Mouse (Mus musculus) lung, embryonic 15.5 days (tissue): ENCODE data around the gene Castor2. TPM values are rescaled to one million over a fixed set of nuclear protein-coding genes. Genes with fewer than 3 reads are reported as not detected.

Experiments
- ATAC-seq: fragments of 200-750 bp; cut with Nextera tagmentation; 2 replicates; pipeline ENCODE4 v1.8.0; 2017; ENCODE audit warnings: moderate number of reproducible peaks, borderline replicate concordance; ENCODE audit not compliant: low FRiP score, low TSS enrichment; ENCODE audit errors: extremely low read depth
- H3K27ac ChIP-seq: fragments of 300-500 bp; sonication (generic); 2 replicates; pipeline ENCODE4 v1.5.1; 2015; ENCODE audit warnings: moderate library complexity, mild to moderate bottlenecking, inconsistent platforms
- H3K27me3 ChIP-seq: fragments of 300-500 bp; sonication (generic); 2 replicates; pipeline ENCODE4 v1.6.1; 2015; ENCODE audit warnings: inconsistent platforms
- H3K36me3 ChIP-seq: fragments of 300-500 bp; sonication (generic); 2 replicates; pipeline ENCODE4 v1.6.1; 2015; ENCODE audit warnings: inconsistent platforms
- H3K4me1 ChIP-seq: fragments of 300-500 bp; sonication (generic); 2 replicates; pipeline ENCODE4 v1.6.1; 2015; ENCODE audit warnings: inconsistent platforms
- H3K4me2 ChIP-seq: fragments of 300-500 bp; sonication (generic); 2 replicates; pipeline ENCODE4 v1.6.1; 2015; ENCODE audit warnings: inconsistent platforms, mild to moderate bottlenecking, moderate library complexity
- H3K4me3 ChIP-seq: fragments of 300-500 bp; sonication (generic); 2 replicates; pipeline ENCODE4 v1.5.1; 2015; ENCODE audit warnings: mild to moderate bottlenecking, inconsistent platforms
- H3K9ac ChIP-seq: fragments of 300-500 bp; sonication (generic); 2 replicates; pipeline ENCODE4 v1.6.1; 2015; ENCODE audit warnings: inconsistent platforms
- H3K9me3 ChIP-seq: fragments of 300-500 bp; sonication (generic); 2 replicates; pipeline ENCODE4 v1.6.1; 2016; ENCODE audit warnings: inconsistent platforms
- WGBS: fragments of 180-500 bp; shearing (Covaris S2); methylation state at CpG from one replicate; pipeline ENCODE4 v1.1.7; 2015; 5-methylcytosine and 5-hydroxymethylcytosine counted together
- polyA plus RNA-seq: library from polyadenylated mRNA; unstranded; fragments of >200 nt; fragmentation: Nextera tagmentation; extraction: Ambion mirVana; gene quantifications from 2 replicates; pipeline ENCODE4 v1.2.1, GENCODE M21; 2015

The Castor2 gene
- polyA plus RNA-seq, 1 experiment from 2014 or later, result 3.7 TPM

DNA sequence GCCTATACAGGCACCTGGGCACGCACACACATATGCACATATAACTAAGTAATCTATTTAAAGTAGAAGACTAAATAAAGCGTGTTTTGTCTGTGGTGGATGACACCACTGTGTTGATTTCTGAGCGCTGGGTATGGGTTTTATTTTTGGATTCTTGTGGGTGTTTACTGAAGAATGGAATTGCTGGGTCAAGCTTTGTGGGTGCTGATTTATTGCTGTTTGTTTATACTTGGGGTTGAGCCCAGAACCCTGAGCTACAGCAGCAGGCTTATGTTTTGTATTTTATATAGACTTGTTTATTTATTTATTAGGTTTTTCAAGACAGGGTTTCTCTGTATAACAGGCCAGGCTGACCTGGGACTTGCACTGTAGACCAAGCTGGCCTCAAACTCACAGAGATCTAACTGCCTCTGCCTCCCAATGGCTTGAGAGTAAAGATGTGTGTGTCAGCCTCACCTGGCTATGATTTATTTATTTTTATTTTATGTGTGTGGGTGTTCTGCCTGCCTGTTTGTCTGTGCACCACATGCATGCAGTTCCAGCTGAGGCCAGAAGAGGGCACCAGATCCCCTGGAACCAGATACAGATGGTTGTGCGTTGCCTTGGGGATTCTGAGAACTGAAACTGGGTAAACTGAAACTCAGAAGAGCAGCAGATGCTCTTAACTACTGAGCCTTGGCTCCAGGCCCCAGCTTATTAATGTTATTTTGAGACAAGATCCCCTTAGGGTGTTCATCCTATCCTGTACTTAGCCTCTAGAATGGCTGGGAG, 87.6 kb downstream of the Castor2 start:
- Histone ChIP-seq H3K9ac (no peak overlapping the region), H3K4me2 (no peak overlapping the region), H3K27ac (no peak overlapping the region), H3K36me3 (no peaks in the 10 kb centered on the region), H3K4me3 (no peak overlapping the region), H3K9me3 (no peaks in the 10 kb centered on the region), H3K27me3 (no peaks in the 10 kb centered on the region), H3K4me1 (peaks cover 21% of the 10 kb centered on the region)
- WGBS, result 64% methylated on average over 4 of the region's 4 CpGs
- ATAC-seq, result no peak

DNA sequence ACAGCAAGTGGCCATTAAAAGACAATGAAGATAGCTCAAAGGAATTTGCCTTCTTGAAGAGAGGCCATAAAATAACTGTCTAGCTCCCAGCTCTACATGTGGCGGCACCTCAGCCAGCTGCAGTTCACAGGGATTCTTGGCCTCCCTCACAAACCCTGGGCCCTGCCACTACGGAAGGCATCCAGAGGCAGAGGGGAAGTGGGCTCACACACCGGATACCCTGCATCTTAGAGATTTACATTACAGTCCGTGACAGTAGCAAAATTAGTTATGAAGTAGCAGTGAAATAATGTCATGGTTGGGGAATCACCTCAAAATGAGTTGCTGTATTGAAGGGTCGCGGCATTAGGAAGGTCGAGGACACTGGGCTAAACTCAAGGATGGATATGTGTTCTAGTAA, 89.1 kb downstream of the Castor2 start:
- 71% methylated on average over 7 of the region's 7 CpGs for WGBS
- ATAC-seq, result no peak

DNA sequence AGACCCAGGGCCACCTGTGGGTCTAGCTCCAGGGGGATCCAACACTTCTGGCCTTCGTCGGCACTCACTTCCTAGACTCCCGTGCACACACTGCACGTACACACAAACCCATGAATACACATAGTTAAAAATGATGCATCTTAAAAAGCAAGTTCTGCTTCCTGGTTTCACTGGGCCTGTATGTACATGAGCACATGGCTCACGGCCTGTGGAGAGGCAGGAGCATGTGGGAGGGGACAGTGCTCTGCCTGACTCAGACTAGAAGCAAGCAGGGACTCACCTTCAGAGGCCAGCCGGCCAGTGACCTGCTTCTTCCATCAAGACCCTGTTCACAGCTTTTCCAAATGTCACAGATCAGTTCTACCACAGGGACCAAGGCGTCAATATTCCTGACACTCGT, 94.2 kb downstream of the Castor2 start:
- no peak overlapping the region for H3K27ac ChIP-seq
- H3K9ac ChIP-seq, result no peak overlapping the region
- ATAC-seq, result no peak
- H3K4me1 ChIP-seq, result no peaks in the 10 kb centered on the region
- H3K36me3 ChIP-seq, result peaks cover 7% of the 10 kb centered on the region; the same call in 1 of the 2 replicates
- H3K4me3 ChIP-seq, result no peak overlapping the region
- 80% methylated on average over 8 of the region's 8 CpGs for WGBS
- H3K27me3 ChIP-seq, result no peaks in the 10 kb centered on the region
- H3K9me3 ChIP-seq, result no peaks in the 10 kb centered on the region
- no peak overlapping the region for H3K4me2 ChIP-seq

More for the DNA sequence above, 89.1 kb downstream of the Castor2 start:
- Histone ChIP-seq H3K27me3 (no peaks in the 10 kb centered on the region), H3K27ac (no peak overlapping the region), H3K9me3 (no peaks in the 10 kb centered on the region), H3K4me2 (no peak overlapping the region), H3K4me3 (no peak overlapping the region), H3K36me3 (no peaks in the 10 kb centered on the region), H3K4me1 (peaks cover 7% of the 10 kb centered on the region; the same call in 1 of the 2 replicates), H3K9ac (no peak overlapping the region)

Other genes with a start within 250 kb of the Castor2 start
- 30.2 and 30.3 TPM in 2 replicates for gene Rcc1l, start 77.1 kb downstream of the Castor2 start, polyA plus RNA-seq
- 7.6 and 10.1 TPM in 2 replicates for gene Gtf2ird2, start 84.3 kb downstream of the Castor2 start, polyA plus RNA-seq
- 6.9 and 7.8 TPM in 2 replicates for gene Ncf1, start 129.9 kb downstream of the Castor2 start, polyA plus RNA-seq
- 160 and 168 TPM in 2 replicates for gene Gtf2i, start 215.0 kb downstream of the Castor2 start, polyA plus RNA-seq